Mouse (Mus musculus) midbrain, embryonic 14.5 days (tissue): ENCODE data around the gene Icam4. TPM values are rescaled to one million over a fixed set of nuclear protein-coding genes. Genes with fewer than 3 reads are reported as not detected.

Experiments used
- ATAC-seq: fragments of 200-750 bp; cut with Nextera tagmentation; 2 replicates; pipeline ENCODE4 v1.8.0; 2017; ENCODE audit warnings: moderate number of reproducible peaks, moderate library complexity; ENCODE audit not compliant: low FRiP score, low TSS enrichment
- DNase-seq: peaks from one replicate; pipeline ENCODE4 v3.0.0-alpha.2; 2015
- H3K27ac ChIP-seq: fragments of 300-500 bp; sonication (generic); replicated peaks from 2 replicates; pipeline ENCODE4 v1.5.1; 2014; ENCODE audit warnings: mild to moderate bottlenecking, low read depth, low read length, moderate library complexity
- H3K27me3 ChIP-seq: fragments of 300-500 bp; sonication (generic); 2 replicates; pipeline ENCODE4 v1.6.1; 2014; ENCODE audit warnings: low read length, control low read depth, mixed read lengths; ENCODE audit not compliant: control insufficient read depth, insufficient read depth
- H3K36me3 ChIP-seq: fragments of 300-500 bp; sonication (generic); 2 replicates; pipeline ENCODE4 v1.6.1; 2014; ENCODE audit warnings: low read length, control low read depth; ENCODE audit not compliant: control insufficient read depth, insufficient read depth
- H3K4me1 ChIP-seq: fragments of 300-500 bp; sonication (generic); 2 replicates; pipeline ENCODE4 v1.6.1; 2014; ENCODE audit warnings: mild to moderate bottlenecking, antibody characterized with exemption, low read length, control low read depth; ENCODE audit not compliant: control insufficient read depth, insufficient read depth
- H3K4me2 ChIP-seq: fragments of 300-500 bp; sonication (generic); 2 replicates; pipeline ENCODE4 v1.6.1; 2014; ENCODE audit warnings: mild to moderate bottlenecking, low read length, moderate library complexity
- H3K4me3 ChIP-seq: fragments of 300-500 bp; sonication (generic); replicated peaks from 2 replicates; pipeline ENCODE4 v1.5.1; 2014; ENCODE audit warnings: low read depth, low read length
- H3K9ac ChIP-seq: fragments of 300-500 bp; sonication (generic); replicated peaks from 2 replicates; pipeline ENCODE4 v1.6.1; 2014; ENCODE audit warnings: mild to moderate bottlenecking, low read length, moderate library complexity
- H3K9me3 ChIP-seq: fragments of 300-500 bp; sonication (generic); 2 replicates; pipeline ENCODE4 v1.6.1; 2016; ENCODE audit warnings: low read length, control low read depth, mixed read lengths; ENCODE audit not compliant: control insufficient read depth
- WGBS: fragments of 180-500 bp; shearing (Covaris S2); extraction: QIAGEN DNeasy Blood & Tissue Kit; methylation state at CpG from one replicate; pipeline ENCODE4 v1.1.7; 2014; 5-methylcytosine and 5-hydroxymethylcytosine counted together
- polyA plus RNA-seq: library from polyadenylated mRNA; unstranded; fragments of >200 nt; fragmentation: Nextera tagmentation; extraction: Ambion mirVana; gene quantifications from 2 replicates; pipeline ENCODE4 v1.2.1, GENCODE M21; 2014

Icam4 gene
- polyA plus RNA-seq, 1 experiment from 2014 or later = not detected

DNA sequence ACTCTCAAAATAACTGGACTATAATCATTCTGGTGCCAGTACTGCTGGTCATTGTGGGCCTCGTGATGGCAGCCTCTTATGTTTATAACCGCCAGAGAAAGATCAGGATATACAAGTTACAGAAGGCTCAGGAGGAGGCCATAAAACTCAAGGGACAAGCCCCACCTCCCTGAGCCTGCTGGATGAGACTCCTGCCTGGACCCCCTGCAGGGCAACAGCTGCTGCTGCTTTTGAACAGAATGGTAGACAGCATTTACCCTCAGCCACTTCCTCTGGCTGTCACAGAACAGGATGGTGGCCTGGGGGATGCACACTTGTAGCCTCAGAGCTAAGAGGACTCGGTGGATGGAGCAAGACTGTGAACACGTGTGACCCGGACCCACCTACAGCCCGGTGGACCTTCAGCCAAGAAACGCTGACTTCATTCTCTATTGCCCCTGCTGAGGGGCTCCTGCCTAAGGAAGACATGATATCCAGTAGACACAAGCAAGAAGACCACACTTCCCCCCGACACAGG lies 1.3 kb upstream of the Icam4 start:
- peaks cover 55% of the 10 kb centered on the region for H3K27me3 ChIP-seq
- no peaks in the 10 kb centered on the region for H3K36me3 ChIP-seq
- H3K9me3 ChIP-seq = no peaks in the 10 kb centered on the region
- H3K4me2 ChIP-seq = no peak overlapping the region
- no peak overlapping the region for H3K9ac ChIP-seq
- H3K4me1 ChIP-seq = peaks cover 18% of the 10 kb centered on the region
- no peak for ATAC-seq
- no peak overlapping the region for H3K4me3 ChIP-seq
- peak; percentile 23 for DNase-seq
- WGBS = 53% methylated on average over 8 of the region's 8 CpGs
- no peak overlapping the region for H3K27ac ChIP-seq

GRCm38 (mm10) chr9:21028560-21029110 lies 538 bp upstream of the Icam4 start:
- DNase-seq = no peak
- no peaks in the 10 kb centered on the region for H3K36me3 ChIP-seq
- 66% methylated on average over 6 of the region's 6 CpGs for WGBS
- peaks cover 63% of the 10 kb centered on the region for H3K27me3 ChIP-seq
- no peak for ATAC-seq
- H3K4me2 ChIP-seq = no peak overlapping the region
- H3K9ac ChIP-seq = no peak overlapping the region
- no peak overlapping the region for H3K4me3 ChIP-seq
- no peak overlapping the region for H3K27ac ChIP-seq
- no peaks in the 10 kb centered on the region for H3K9me3 ChIP-seq
- peaks cover 25% of the 10 kb centered on the region for H3K4me1 ChIP-seq

DNA sequence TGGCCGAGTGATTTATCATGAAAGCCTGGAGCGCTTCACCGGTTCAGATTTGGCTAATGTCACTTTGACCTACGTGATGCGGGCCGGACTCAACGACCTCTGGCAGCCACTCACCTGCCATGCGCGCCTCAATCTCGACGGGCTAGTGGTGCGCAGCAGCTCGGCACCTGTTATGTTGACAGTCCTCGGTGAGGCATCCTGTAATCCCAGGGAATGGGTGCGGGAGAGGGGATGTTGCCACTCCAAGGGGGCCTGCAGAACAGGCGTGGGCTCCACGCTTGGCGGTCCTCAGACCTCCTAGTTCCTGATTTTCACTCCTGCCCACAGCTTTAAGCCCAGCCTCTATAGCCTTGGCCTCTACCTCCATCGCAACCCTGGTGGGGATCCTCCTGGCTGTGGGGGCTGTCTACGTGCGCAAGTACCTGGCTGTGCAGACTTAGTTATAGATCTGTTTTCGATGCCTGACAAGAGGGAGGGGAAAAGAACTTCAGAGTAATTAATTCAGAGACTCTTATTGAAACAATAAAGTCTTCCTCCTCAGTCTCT lies 955 bp downstream of the Icam4 start:
- peaks cover 78% of the 10 kb centered on the region for H3K27me3 ChIP-seq

DNA sequence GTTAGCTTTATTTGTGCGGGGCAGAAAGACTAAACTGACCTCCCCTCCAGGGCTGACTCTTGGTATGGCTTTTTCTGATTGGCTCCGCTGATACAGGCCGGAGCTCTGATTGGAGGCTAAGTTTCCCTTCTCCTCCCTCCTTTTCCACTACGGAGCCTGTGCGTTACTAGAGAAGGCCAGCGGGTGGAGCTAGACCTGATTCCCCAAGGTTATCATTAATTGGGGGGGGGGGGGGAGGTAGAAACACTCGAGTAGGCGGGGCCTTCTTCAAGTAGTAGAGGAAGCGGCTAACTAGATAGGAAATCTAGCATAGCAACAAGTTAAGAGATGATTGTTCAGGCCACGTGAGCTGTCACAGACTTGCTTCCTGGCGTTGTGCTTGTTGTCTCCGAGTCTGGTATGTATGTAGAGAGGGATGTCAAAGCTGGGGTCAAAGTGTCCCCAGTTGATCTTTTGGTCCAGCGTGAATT lies 1.6 kb downstream of the Icam4 start:
- DNase-seq (peak; percentile 82), ATAC-seq (0 out of 2 replicates have a peak, but pooled peaks have one; percentile 55)
- no peak overlapping the region; the same call in 1 of the 2 replicates for H3K9ac ChIP-seq
- H3K36me3 ChIP-seq = no peaks in the 10 kb centered on the region
- H3K27me3 ChIP-seq = peaks cover 85% of the 10 kb centered on the region
- peaks cover 25% of the 10 kb centered on the region for H3K4me1 ChIP-seq
- no peaks in the 10 kb centered on the region for H3K9me3 ChIP-seq
- under 1% methylated on average over 13 of the region's 13 CpGs for WGBS
- H3K4me3 ChIP-seq = peak overlapping the region; percentile 49
- H3K4me2 ChIP-seq = peak overlapping the region; percentile 93
- H3K27ac ChIP-seq = no peak overlapping the region

More for the DNA sequence above, 955 bp downstream of the Icam4 start:
- WGBS = 25% methylated on average over 22 of the region's 22 CpGs
- DNase-seq (no peak), ATAC-seq (no peak)
- Histone ChIP-seq H3K36me3 (no peaks in the 10 kb centered on the region), H3K9ac (0 out of 2 replicates have a peak overlapping the region, but pooled peaks have one; percentile 14), H3K27ac (no peak overlapping the region), H3K4me1 (peaks cover 25% of the 10 kb centered on the region), H3K9me3 (no peaks in the 10 kb centered on the region), H3K4me3 (no peak overlapping the region), H3K4me2 (peak overlapping the region; percentile 93; the same call in 1 of the 2 replicates)

DNA sequence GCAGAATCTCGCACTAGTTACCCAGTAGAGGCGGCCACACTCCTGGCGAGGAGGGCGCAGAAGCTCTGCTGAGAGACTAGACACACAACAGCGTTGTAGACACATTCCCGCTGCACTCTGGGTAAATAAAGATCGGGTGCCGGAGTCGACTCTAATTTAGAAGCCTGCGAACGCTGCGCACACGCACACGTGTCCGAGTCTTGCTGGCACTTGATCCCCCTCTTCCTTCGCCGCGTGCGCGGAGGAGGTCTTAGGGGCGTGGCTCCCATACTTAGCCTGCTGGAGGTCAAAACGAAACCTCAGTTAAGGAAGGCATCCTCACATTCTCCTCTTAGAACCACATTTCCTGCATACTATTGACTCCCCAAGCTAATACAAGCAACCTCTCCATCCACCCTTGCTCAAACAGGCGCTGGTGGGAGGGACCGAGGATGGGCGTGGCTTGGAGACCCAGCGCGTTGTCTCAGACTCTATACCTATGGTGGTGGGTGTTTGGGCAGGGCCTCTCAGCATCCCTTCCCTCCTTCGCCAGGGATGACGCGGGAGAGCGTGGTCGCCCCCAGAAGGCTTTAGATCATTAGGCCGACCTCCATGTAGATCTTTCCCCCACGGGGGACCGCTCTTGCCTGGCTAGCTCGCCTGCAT lies 2.2 kb downstream of the Icam4 start:
- whole genome bisulfite sequencing = under 1% methylated on average over 36 of the region's 36 CpGs
- peak; percentile 61 for ATAC-seq
- Histone ChIP-seq H3K9ac (no peak overlapping the region; the same call in 1 of the 2 replicates), H3K9me3 (no peaks in the 10 kb centered on the region), H3K4me3 (peak overlapping the region; percentile 49), H3K27ac (no peak overlapping the region), H3K36me3 (no peaks in the 10 kb centered on the region), H3K27me3 (peaks cover 87% of the 10 kb centered on the region), H3K4me1 (peaks cover 25% of the 10 kb centered on the region), H3K4me2 (peak overlapping the region; percentile 93)
- DNase-seq = peak; percentile 77

DNA sequence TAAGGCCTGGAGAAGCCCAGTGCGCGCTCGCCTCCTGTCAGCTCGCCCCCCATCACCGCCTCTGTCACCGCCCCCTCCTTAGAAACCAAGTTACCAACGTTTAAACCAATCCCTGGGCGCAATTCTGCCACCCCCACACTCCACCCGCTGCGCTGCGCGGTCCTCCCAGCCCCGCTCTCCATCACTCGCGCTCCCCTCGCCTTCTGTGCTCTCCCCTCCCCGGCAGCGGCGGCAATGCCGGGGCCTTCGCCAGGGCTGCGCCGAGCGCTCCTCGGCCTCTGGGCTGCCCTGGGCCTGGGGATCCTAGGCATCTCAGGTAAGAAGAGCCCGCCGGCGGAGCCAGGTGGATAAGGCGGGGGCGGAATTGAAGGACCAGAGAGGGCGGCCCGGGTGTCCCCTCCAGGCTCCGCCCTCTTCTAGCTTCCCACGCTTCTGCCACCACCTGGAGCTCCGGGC lies 2.8 kb downstream of the Icam4 start, which contains the start of gene Icam5:
Gene Icam5, plus strand, starts transcription at position 178 of the 456 bp plus-strand sequence.
- Histone ChIP-seq H3K36me3 (no peaks in the 10 kb centered on the region), H3K27me3 (peaks cover 92% of the 10 kb centered on the region), H3K9ac (peak within 1 kb of the TSS; percentile 57), H3K4me2 (peak within 1 kb of the TSS; percentile 93), H3K27ac (no peak within 1 kb of the TSS), H3K9me3 (no peaks in the 10 kb centered on the region), H3K4me3 (peak within 1 kb of the TSS; percentile 49), H3K4me1 (peaks cover 25% of the 10 kb centered on the region)
- peak; percentile 61 for DNase-seq
- peak; percentile 16; the same call in 1 of the 2 replicates for ATAC-seq
- under 1% methylated on average over 35 of the region's 35 CpGs for WGBS

GRCm38 (mm10) chr9:21032491-21032890 lies 3.3 kb downstream of the Icam4 start:
- Histone ChIP-seq H3K4me3 (peak overlapping the region; percentile 49), H3K9ac (no peak overlapping the region), H3K4me2 (peak overlapping the region; percentile 93), H3K36me3 (no peaks in the 10 kb centered on the region), H3K27me3 (peaks cover 98% of the 10 kb centered on the region), H3K27ac (no peak overlapping the region), H3K9me3 (no peaks in the 10 kb centered on the region), H3K4me1 (peaks cover 25% of the 10 kb centered on the region)
- WGBS = 2% methylated on average over 7 of the region's 7 CpGs
- ATAC-seq = no peak
- DNase-seq = peak; percentile 8

- H3K9ac ChIP-seq = no peak overlapping the region
- peaks cover 100% of the 10 kb centered on the region for H3K27me3 ChIP-seq
- H3K4me1 ChIP-seq = peaks cover 25% of the 10 kb centered on the region
- no peaks in the 10 kb centered on the region for H3K36me3 ChIP-seq
- under 1% methylated on average over 34 of the region's 34 CpGs for WGBS
- H3K27ac ChIP-seq = no peak overlapping the region
- H3K4me3 ChIP-seq = peak overlapping the region; percentile 31
- H3K4me2 ChIP-seq = peak overlapping the region; percentile 55
- ATAC-seq (0 out of 2 replicates have a peak, but pooled peaks have one; percentile 21), DNase-seq (peak; percentile 73)
- H3K9me3 ChIP-seq = no peaks in the 10 kb centered on the region
These were observed 4.0 kb downstream of the Icam4 start for GRCm38 (mm10) chr9:21033136-21033535.
